Mouse (Mus musculus) midbrain, embryonic 14.5 days (tissue): Measurements from ENCODE around the gene 9230104L09Rik. TPM values are rescaled to one million over a fixed set of nuclear protein-coding genes. Genes with fewer than 3 reads are reported as not detected.
A peak's percentile ranks its signal among the peaks of the same experiment; 100 is the strongest.

Experiments used
- ATAC-seq: fragments of 200-750 bp; cut with Nextera tagmentation; 2 replicates; pipeline ENCODE4 v1.8.0; 2017; ENCODE audit warnings: moderate number of reproducible peaks, moderate library complexity; ENCODE audit not compliant: low FRiP score, low TSS enrichment
- DNase-seq: peaks from one replicate; pipeline ENCODE4 v3.0.0-alpha.2; 2015
- H3K27ac ChIP-seq: fragments of 300-500 bp; sonication (generic); replicated peaks from 2 replicates; pipeline ENCODE4 v1.5.1; 2014; ENCODE audit warnings: mild to moderate bottlenecking, low read depth, low read length, moderate library complexity
- H3K27me3 ChIP-seq: fragments of 300-500 bp; sonication (generic); 2 replicates; pipeline ENCODE4 v1.6.1; 2014; ENCODE audit warnings: low read length, control low read depth, mixed read lengths; ENCODE audit not compliant: control insufficient read depth, insufficient read depth
- H3K36me3 ChIP-seq: fragments of 300-500 bp; sonication (generic); 2 replicates; pipeline ENCODE4 v1.6.1; 2014; ENCODE audit warnings: low read length, control low read depth; ENCODE audit not compliant: control insufficient read depth, insufficient read depth
- H3K4me1 ChIP-seq: fragments of 300-500 bp; sonication (generic); 2 replicates; pipeline ENCODE4 v1.6.1; 2014; ENCODE audit warnings: mild to moderate bottlenecking, antibody characterized with exemption, low read length, control low read depth; ENCODE audit not compliant: control insufficient read depth, insufficient read depth
- H3K4me2 ChIP-seq: fragments of 300-500 bp; sonication (generic); 2 replicates; pipeline ENCODE4 v1.6.1; 2014; ENCODE audit warnings: mild to moderate bottlenecking, low read length, moderate library complexity
- H3K4me3 ChIP-seq: fragments of 300-500 bp; sonication (generic); replicated peaks from 2 replicates; pipeline ENCODE4 v1.5.1; 2014; ENCODE audit warnings: low read depth, low read length
- H3K9ac ChIP-seq: fragments of 300-500 bp; sonication (generic); replicated peaks from 2 replicates; pipeline ENCODE4 v1.6.1; 2014; ENCODE audit warnings: mild to moderate bottlenecking, low read length, moderate library complexity
- H3K9me3 ChIP-seq: fragments of 300-500 bp; sonication (generic); 2 replicates; pipeline ENCODE4 v1.6.1; 2016; ENCODE audit warnings: low read length, control low read depth, mixed read lengths; ENCODE audit not compliant: control insufficient read depth
- WGBS: fragments of 180-500 bp; shearing (Covaris S2); extraction: QIAGEN DNeasy Blood & Tissue Kit; methylation state at CpG from one replicate; pipeline ENCODE4 v1.1.7; 2014; 5-methylcytosine and 5-hydroxymethylcytosine counted together
- polyA plus RNA-seq: library from polyadenylated mRNA; unstranded; fragments of >200 nt; fragmentation: Nextera tagmentation; extraction: Ambion mirVana; gene quantifications from 2 replicates; pipeline ENCODE4 v1.2.1, GENCODE M21; 2014

The 9230104L09Rik gene
- polyA plus RNA-seq, 1 experiment from 2014 or later = not detected

GRCm38 (mm10) chr2:148870526-148870925, 5.7 kb upstream of the 9230104L09Rik start:
- 98% methylated on average over 3 of the region's 3 CpGs for WGBS

GRCm38 (mm10) chr2:148868959-148869358, 4.1 kb upstream of the 9230104L09Rik start:
- H3K4me2 ChIP-seq = no peak overlapping the region
- H3K27me3 ChIP-seq = no peaks in the 10 kb centered on the region
- H3K4me3 ChIP-seq = no peak overlapping the region
- no peak overlapping the region for H3K27ac ChIP-seq
- no peak for ATAC-seq
- no peak overlapping the region for H3K9ac ChIP-seq
- peaks cover 24% of the 10 kb centered on the region for H3K36me3 ChIP-seq
- peaks cover 17% of the 10 kb centered on the region for H3K4me1 ChIP-seq
- DNase-seq = no peak
- H3K9me3 ChIP-seq = no peaks in the 10 kb centered on the region
- 84% methylated on average over 1 of the region's 1 CpGs for WGBS

More at GRCm38 (mm10) chr2:148870526-148870925, 5.7 kb upstream of the 9230104L09Rik start:
- Histone ChIP-seq H3K9me3 (no peaks in the 10 kb centered on the region), H3K9ac (no peak overlapping the region), H3K4me1 (peaks cover 24% of the 10 kb centered on the region), H3K4me2 (no peak overlapping the region), H3K27me3 (no peaks in the 10 kb centered on the region), H3K27ac (no peak overlapping the region), H3K36me3 (peaks cover 24% of the 10 kb centered on the region), H3K4me3 (no peak overlapping the region)
- DNase-seq (no peak), ATAC-seq (no peak)

GRCm38 (mm10) chr2:148861693-148862092, 3.1 kb downstream of the 9230104L09Rik start:
- DNase-seq = no peak

GRCm38 (mm10) chr2:148860993-148861392, 3.8 kb downstream of the 9230104L09Rik start:
- no peak for DNase-seq

More at GRCm38 (mm10) chr2:148861693-148862092, 3.1 kb downstream of the 9230104L09Rik start:
- Histone ChIP-seq H3K27me3 (no peaks in the 10 kb centered on the region), H3K9ac (no peak overlapping the region), H3K4me2 (no peak overlapping the region), H3K4me3 (no peak overlapping the region), H3K27ac (no peak overlapping the region), H3K4me1 (no peaks in the 10 kb centered on the region), H3K9me3 (no peaks in the 10 kb centered on the region), H3K36me3 (no peaks in the 10 kb centered on the region)
- ATAC-seq = no peak

GRCm38 (mm10) chr2:148857506-148857905, 7.3 kb downstream of the 9230104L09Rik start:
- no peak overlapping the region for H3K27ac ChIP-seq
- no peak overlapping the region for H3K4me3 ChIP-seq
- no peaks in the 10 kb centered on the region for H3K36me3 ChIP-seq
- WGBS = 91% methylated on average over 4 of the region's 4 CpGs
- H3K9ac ChIP-seq = no peak overlapping the region
- H3K27me3 ChIP-seq = no peaks in the 10 kb centered on the region
- no peak for ATAC-seq
- no peaks in the 10 kb centered on the region for H3K4me1 ChIP-seq
- no peaks in the 10 kb centered on the region for H3K9me3 ChIP-seq
- H3K4me2 ChIP-seq = no peak overlapping the region
- no peak for DNase-seq

More at GRCm38 (mm10) chr2:148860993-148861392, 3.8 kb downstream of the 9230104L09Rik start:
- Histone ChIP-seq H3K36me3 (no peaks in the 10 kb centered on the region), H3K4me3 (no peak overlapping the region), H3K27me3 (no peaks in the 10 kb centered on the region), H3K27ac (no peak overlapping the region), H3K9me3 (no peaks in the 10 kb centered on the region), H3K4me1 (no peaks in the 10 kb centered on the region), H3K9ac (no peak overlapping the region), H3K4me2 (no peak overlapping the region)
- WGBS = 87% methylated on average over 4 of the region's 4 CpGs
- no peak for ATAC-seq

- Histone ChIP-seq H3K4me1 (no peaks in the 10 kb centered on the region), H3K36me3 (no peaks in the 10 kb centered on the region), H3K27ac (no peak overlapping the region), H3K4me3 (no peak overlapping the region), H3K9ac (no peak overlapping the region), H3K9me3 (no peaks in the 10 kb centered on the region), H3K4me2 (no peak overlapping the region), H3K27me3 (no peaks in the 10 kb centered on the region)
- ATAC-seq (no peak), DNase-seq (no peak)
- WGBS = 86% methylated on average over 8 of the region's 8 CpGs
Measured at GRCm38 (mm10) chr2:148856630-148857400, 8.0 kb downstream of the 9230104L09Rik start.

GRCm38 (mm10) chr2:148851116-148851906, 13.5 kb downstream of the 9230104L09Rik start:
- no peaks in the 10 kb centered on the region for H3K4me1 ChIP-seq
- H3K4me2 ChIP-seq = no peak overlapping the region
- ATAC-seq = peak; percentile 69
- H3K36me3 ChIP-seq = no peaks in the 10 kb centered on the region
- H3K9me3 ChIP-seq = no peaks in the 10 kb centered on the region
- no peaks in the 10 kb centered on the region for H3K27me3 ChIP-seq
- no peak overlapping the region for H3K27ac ChIP-seq
- H3K9ac ChIP-seq = no peak overlapping the region
- no peak overlapping the region for H3K4me3 ChIP-seq
- peak; percentile 83 for DNase-seq
- 53% methylated on average over 8 of the region's 8 CpGs for WGBS

GRCm38 (mm10) chr2:148839224-148839623, 25.6 kb downstream of the 9230104L09Rik start:
- Histone ChIP-seq H3K36me3 (no peaks in the 10 kb centered on the region), H3K4me2 (no peak overlapping the region), H3K27ac (no peak overlapping the region), H3K4me1 (no peaks in the 10 kb centered on the region), H3K9me3 (peaks cover 4% of the 10 kb centered on the region; the same call in 1 of the 2 replicates), H3K27me3 (no peaks in the 10 kb centered on the region), H3K4me3 (no peak overlapping the region), H3K9ac (no peak overlapping the region)
- ATAC-seq = no peak
- DNase-seq = no peak
- WGBS = 87% methylated on average over 2 of the region's 2 CpGs
